Mouse (Mus musculus) hindbrain, embryonic 13.5 days (tissue): ENCODE data around the gene Fam72a. TPM values are rescaled to one million over a fixed set of nuclear protein-coding genes. Genes with fewer than 3 reads are reported as not detected.
"Not testable (repeated sequence)": the region's sequence is repeated elsewhere in the genome, so short reads cannot be mapped to it uniquely, and the experiment has no call there.

Source experiments
- ATAC-seq: fragments of 200-750 bp; cut with Nextera tagmentation; 2 replicates; pipeline ENCODE4 v1.8.0; 2017; ENCODE audit warnings: moderate TSS enrichment; ENCODE audit not compliant: low FRiP score
- H3K27ac ChIP-seq: fragments of 300-500 bp; sonication (generic); 2 replicates; pipeline ENCODE4 v1.5.1; 2015; ENCODE audit warnings: inconsistent platforms, mild to moderate bottlenecking, moderate library complexity
- H3K27me3 ChIP-seq: fragments of 300-500 bp; sonication (generic); 2 replicates; pipeline ENCODE4 v1.6.1; 2015; ENCODE audit warnings: mild to moderate bottlenecking, inconsistent platforms
- H3K36me3 ChIP-seq: fragments of 300-500 bp; sonication (generic); 2 replicates; pipeline ENCODE4 v1.6.1; 2015; ENCODE audit warnings: mild to moderate bottlenecking, inconsistent platforms
- H3K4me1 ChIP-seq: fragments of 300-500 bp; sonication (generic); replicated peaks from 2 replicates; pipeline ENCODE4 v1.6.1; 2015; ENCODE audit warnings: inconsistent platforms
- H3K4me2 ChIP-seq: fragments of 300-500 bp; sonication (generic); 2 replicates; pipeline ENCODE4 v1.6.1; 2015; ENCODE audit warnings: inconsistent platforms, mild to moderate bottlenecking, moderate library complexity
- H3K4me3 ChIP-seq: fragments of 300-500 bp; sonication (generic); 2 replicates; pipeline ENCODE4 v1.5.1; 2015; ENCODE audit warnings: mild to moderate bottlenecking, inconsistent platforms
- H3K9ac ChIP-seq: fragments of 300-500 bp; sonication (generic); 2 replicates; pipeline ENCODE4 v1.6.1; 2015; ENCODE audit warnings: mild to moderate bottlenecking, inconsistent platforms
- H3K9me3 ChIP-seq: fragments of 300-500 bp; sonication (generic); 2 replicates; pipeline ENCODE4 v1.6.1; 2016; ENCODE audit warnings: inconsistent platforms
- WGBS: fragments of 180-500 bp; shearing (Covaris S2); methylation state at CpG from one replicate; pipeline ENCODE4 v1.1.7; 2015; 5-methylcytosine and 5-hydroxymethylcytosine counted together
- microRNA-seq: library from miRNA; unstranded; fragments of <30 nt; microRNA quantifications from one replicate; pipeline ENCODE4, GENCODE M21; 2016
- polyA plus RNA-seq: library from polyadenylated mRNA; unstranded; fragments of >200 nt; fragmentation: Nextera tagmentation; extraction: Ambion mirVana; gene quantifications from 2 replicates; pipeline ENCODE4 v1.2.1, GENCODE M21; 2015

Gene Fam72a
- polyA plus RNA-seq, 1 experiment from 2014 or later, result 1.1 TPM

DNA sequence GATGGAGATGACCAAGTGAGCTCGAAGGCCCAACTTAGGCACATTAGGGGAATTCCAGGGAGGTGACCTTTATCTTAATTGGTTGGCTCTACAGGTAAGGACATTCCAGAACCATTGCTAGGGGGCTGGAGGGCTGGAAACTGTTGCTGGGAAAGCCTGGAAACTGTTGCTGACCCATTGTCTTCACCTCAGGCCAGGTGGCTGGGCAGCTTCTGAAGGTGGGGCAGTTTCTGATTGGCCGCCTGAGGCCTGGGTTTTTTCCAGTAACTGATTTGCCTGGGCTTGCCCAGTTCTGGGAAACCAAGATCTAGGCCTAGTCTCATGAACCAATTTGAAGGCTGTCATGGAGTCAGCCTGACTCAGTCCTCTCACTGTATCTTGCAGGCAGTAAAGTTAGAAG lies 34.4 kb downstream of the Fam72a start:
- 94% methylated on average over 2 of the region's 2 CpGs for WGBS
- Histone ChIP-seq H3K9me3 (no peaks in the 10 kb centered on the region), H3K36me3 (no peaks in the 10 kb centered on the region), H3K9ac (no peak overlapping the region), H3K4me3 (no peak overlapping the region), H3K27me3 (no peaks in the 10 kb centered on the region), H3K4me2 (no peak overlapping the region), H3K27ac (no peak overlapping the region), H3K4me1 (no peaks in the 10 kb centered on the region)
- no peak for ATAC-seq

DNA sequence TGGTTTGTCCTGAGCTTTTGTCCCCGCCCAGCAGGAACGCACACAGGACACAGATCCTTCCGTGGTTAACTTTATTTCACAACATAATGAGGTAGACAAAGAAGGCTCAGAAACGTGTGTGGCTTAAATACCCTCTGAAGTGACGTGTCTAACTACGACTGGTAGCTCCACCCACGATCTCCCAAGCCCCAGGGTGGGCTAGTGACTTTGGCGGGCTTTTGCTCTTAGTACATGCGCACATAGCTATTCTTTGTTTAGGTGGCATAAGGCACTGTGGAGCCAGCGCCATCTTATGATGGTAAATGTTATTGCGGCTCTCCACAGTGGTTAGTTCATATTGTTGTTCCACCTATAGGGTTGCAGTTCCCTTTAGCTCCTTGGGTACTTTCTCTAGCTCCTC lies 38.4 kb downstream of the Fam72a start:
- WGBS, result 32% methylated on average over 11 of the region's 11 CpGs

DNA sequence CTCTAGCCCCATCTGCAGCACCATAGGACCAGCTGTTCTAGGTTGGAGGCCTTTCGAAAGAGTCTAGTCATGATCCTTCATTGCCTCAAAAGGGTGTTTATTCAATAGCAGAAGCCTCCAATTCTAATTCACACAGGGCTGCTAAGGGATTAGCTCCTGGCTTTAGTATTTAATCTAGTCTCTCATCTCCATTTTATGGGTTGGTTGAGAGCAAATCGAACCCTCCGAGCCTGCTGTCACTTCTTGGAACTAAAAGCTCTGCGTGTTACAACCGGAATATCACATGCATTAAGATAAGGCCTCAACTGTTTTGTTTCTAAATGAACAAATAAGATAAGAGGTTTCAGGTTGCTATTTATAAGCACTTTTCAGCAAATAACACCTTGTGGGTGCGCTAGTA lies 42.0 kb downstream of the Fam72a start:
- H3K9me3 ChIP-seq, result no peaks in the 10 kb centered on the region
- no peak for ATAC-seq
- no peaks in the 10 kb centered on the region for H3K4me1 ChIP-seq
- H3K27me3 ChIP-seq, result no peaks in the 10 kb centered on the region
- H3K4me3 ChIP-seq, result no peak overlapping the region
- H3K4me2 ChIP-seq, result no peak overlapping the region
- no peak overlapping the region for H3K9ac ChIP-seq
- no peak overlapping the region for H3K27ac ChIP-seq
- whole genome bisulfite sequencing, result 92% methylated on average over 6 of the region's 6 CpGs
- H3K36me3 ChIP-seq, result no peaks in the 10 kb centered on the region

More for the DNA sequence above, 38.4 kb downstream of the Fam72a start:
- ATAC-seq, result peak; percentile 61
- H3K36me3 ChIP-seq, H3K9me3 ChIP-seq, H3K4me2 ChIP-seq, H3K4me1 ChIP-seq, H3K9ac ChIP-seq, H3K4me3 ChIP-seq, H3K27me3 ChIP-seq, H3K27ac ChIP-seq: not testable (repeated sequence)

DNA sequence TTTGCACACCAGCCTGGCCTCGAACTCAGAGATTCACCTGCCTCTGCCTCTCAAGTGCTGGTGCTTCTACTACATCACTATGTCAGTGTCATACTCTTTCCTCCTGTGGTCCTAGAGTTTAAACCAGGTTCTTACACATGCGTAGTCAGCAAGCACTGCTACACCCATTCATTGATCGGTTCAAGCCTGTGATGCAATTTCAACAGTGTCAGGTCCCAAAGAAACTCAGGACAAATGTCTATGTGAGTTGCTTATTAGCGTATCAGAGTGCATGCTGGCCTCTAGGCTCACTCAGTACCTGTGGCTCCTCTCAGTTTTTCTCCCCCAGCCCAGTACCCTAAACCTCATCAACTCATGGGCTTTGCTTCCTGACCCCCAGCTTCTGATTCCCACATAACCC lies 42.7 kb downstream of the Fam72a start:
- ATAC-seq, result no peak
- Histone ChIP-seq H3K4me3 (no peak overlapping the region), H3K27me3 (no peaks in the 10 kb centered on the region), H3K4me1 (no peaks in the 10 kb centered on the region), H3K36me3 (no peaks in the 10 kb centered on the region), H3K9me3 (no peaks in the 10 kb centered on the region), H3K4me2 (no peak overlapping the region), H3K9ac (no peak overlapping the region), H3K27ac (no peak overlapping the region)
- WGBS, result 93% methylated on average over 4 of the region's 4 CpGs

DNA sequence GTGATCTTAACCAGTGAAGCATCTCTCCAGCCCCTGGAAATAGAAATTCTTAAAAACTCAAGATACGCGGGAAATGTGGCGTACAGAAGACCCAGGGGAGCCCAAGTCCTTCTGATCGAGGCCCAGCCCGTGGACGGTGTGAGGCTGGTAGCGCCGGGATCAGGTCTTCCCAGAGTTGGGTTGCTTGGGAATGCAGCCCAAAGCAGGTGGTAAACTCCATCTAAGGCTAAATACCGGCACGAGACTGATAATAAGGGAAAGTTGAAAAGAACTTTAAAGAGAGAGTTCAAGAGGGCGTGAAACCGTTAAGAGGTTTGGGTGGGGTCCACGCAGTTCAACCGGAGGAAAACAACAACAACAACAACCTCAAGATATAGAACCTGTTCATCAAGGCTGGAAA lies 46.0 kb downstream of the Fam72a start:
- Histone ChIP-seq H3K4me2 (no peak overlapping the region), H3K36me3 (no peaks in the 10 kb centered on the region), H3K9me3 (no peaks in the 10 kb centered on the region), H3K4me3 (no peak overlapping the region), H3K27me3 (no peaks in the 10 kb centered on the region), H3K9ac (no peak overlapping the region), H3K27ac (no peak overlapping the region), H3K4me1 (no peaks in the 10 kb centered on the region)
- 89% methylated on average over 14 of the region's 14 CpGs for WGBS
- no peak for ATAC-seq

DNA sequence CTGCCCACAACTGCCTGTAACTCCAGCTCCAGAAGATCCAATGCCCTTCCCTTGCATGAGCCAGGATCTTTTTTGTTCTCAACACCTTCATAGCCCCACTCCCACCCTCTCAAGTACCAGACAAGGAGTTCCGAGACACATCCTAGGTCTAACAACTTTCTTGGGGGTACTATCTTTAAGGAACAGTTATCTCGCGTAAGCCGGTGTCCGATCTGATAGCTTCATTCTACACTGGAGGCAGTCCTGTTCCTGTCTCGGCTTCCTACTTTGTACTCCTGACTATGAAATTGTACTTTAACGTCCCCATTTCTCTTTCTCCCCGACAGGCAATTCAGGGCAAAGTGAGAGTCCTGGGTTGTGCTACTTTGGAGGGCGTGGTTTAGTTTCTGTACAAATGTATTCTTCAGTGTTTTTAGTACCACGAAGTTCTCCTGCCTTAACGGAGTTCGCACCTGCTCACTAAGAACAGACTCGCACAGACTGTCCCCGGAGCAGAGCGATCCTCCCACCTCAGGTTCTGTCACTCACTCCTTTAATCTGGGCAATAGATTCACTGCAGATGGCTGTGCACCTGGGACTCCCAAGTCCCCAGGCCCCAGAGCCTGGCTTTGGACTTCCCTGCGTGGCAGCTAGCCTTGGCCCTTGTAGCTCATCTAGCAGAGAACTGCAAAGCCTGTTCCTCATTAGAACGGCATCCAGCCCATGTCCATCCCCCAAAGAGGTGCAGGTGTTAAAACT lies 51.4 kb downstream of the Fam72a start:
- Histone ChIP-seq H3K4me2 (no peak overlapping the region), H3K4me1 (no peaks in the 10 kb centered on the region; the same call in 1 of the 2 replicates), H3K36me3 (no peaks in the 10 kb centered on the region), H3K9ac (no peak overlapping the region), H3K4me3 (no peak overlapping the region), H3K27me3 (no peaks in the 10 kb centered on the region), H3K27ac (no peak overlapping the region), H3K9me3 (no peaks in the 10 kb centered on the region)
- WGBS, result 82% methylated on average over 17 of the region's 17 CpGs
- ATAC-seq, result no peak

DNA sequence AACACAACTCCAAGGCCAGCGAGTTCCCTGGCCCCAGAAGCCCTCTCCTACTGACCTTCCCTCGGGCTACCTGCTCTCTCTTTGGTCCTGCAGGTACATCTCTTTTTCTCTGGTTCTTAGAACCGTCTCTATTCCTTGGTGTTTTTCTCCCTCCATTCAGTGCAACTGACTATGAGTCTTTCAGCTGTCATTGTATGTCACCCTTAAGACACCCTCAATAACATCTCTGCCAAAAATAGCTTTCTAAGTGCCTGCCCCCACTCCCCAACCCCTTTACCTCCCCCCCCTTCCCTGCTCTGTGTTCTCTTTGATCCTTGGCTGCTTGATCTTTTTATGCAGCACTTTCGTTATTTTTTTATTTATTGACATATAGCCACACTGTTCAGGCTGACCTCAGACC lies 52.7 kb downstream of the Fam72a start:
- no peaks in the 10 kb centered on the region for H3K27me3 ChIP-seq
- 53% methylated on average over 4 of the region's 4 CpGs for WGBS
- ATAC-seq, result no peak

DNA sequence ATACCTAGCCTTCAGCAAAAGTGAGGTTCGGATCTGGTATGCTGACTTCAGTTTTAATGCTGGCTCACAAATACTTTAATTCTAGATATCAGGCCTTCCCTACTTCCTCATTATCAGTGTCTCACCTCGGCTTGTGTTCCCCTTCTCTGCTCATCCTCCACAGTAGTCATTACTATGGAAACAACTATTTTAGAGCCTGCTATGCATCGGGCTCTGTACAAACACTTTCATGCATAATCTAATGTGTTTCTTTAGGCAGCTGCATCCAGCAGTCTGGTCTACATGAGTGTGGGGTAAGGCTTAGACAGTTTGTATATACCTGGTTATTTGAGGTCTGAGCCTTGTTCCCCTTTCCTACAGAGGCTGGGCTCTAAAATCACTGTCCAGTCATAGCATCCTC lies 55.9 kb downstream of the Fam72a start:
- Histone ChIP-seq H3K4me2 (no peak overlapping the region), H3K27ac (no peak overlapping the region), H3K36me3 (no peaks in the 10 kb centered on the region), H3K27me3 (no peaks in the 10 kb centered on the region), H3K4me1 (peaks cover 4% of the 10 kb centered on the region; the same call in 1 of the 2 replicates), H3K4me3 (no peak overlapping the region), H3K9me3 (no peaks in the 10 kb centered on the region), H3K9ac (no peak overlapping the region)
- no peak for ATAC-seq
- WGBS, result 81% methylated on average over 3 of the region's 3 CpGs

More for the DNA sequence above, 52.7 kb downstream of the Fam72a start:
- Histone ChIP-seq H3K9ac (no peak overlapping the region), H3K9me3 (no peaks in the 10 kb centered on the region), H3K4me2 (no peak overlapping the region), H3K27ac (no peak overlapping the region), H3K36me3 (no peaks in the 10 kb centered on the region), H3K4me1 (no peaks in the 10 kb centered on the region; the same call in 1 of the 2 replicates), H3K4me3 (no peak overlapping the region)

DNA sequence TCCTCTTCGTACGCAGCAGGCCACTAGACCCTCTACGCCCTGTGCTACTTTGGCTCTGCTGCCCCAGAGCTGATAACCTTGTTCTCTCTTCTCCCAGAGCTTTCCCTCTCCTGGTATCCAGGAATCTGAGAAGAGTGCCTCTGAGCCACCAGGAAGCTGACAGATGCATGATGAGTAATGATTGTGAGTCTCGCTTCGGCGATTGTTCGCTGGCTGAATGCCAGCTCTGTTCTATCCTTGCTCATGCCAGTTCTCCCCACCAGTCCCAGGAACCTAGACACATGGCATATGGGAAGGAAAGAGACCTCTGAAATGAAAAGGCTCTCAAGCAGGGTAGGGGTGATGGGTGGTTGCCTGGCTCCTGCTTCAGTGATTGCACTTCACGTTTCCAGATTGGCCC lies 59.1 kb downstream of the Fam72a start:
- Histone ChIP-seq H3K27ac (no peak overlapping the region), H3K4me1 (peaks cover 4% of the 10 kb centered on the region; the same call in 1 of the 2 replicates), H3K4me2 (no peak overlapping the region), H3K9me3 (no peaks in the 10 kb centered on the region), H3K27me3 (no peaks in the 10 kb centered on the region), H3K9ac (no peak overlapping the region), H3K36me3 (no peaks in the 10 kb centered on the region), H3K4me3 (no peak overlapping the region)
- WGBS, result 64% methylated on average over 8 of the region's 8 CpGs
- ATAC-seq, result no peak

Small RNA genes within 50 kb of the gene (microRNA-seq; reads per million reads assigned to microRNA genes)
- not detected for gene Gm24273

Other genes with a start within 250 kb of the Fam72a start
- 0.66 and 0.92 TPM in 2 replicates for gene Ikbke, start 248.3 kb upstream of the Fam72a start, polyA plus RNA-seq
- 16.8 and 17.7 TPM in 2 replicates for gene Srgap2, start 551 bp upstream of the Fam72a start, polyA plus RNA-seq
- gene Avpr1b, start 71.3 kb downstream of the Fam72a start, polyA plus RNA-seq, result not detected in 2 replicates
- 0.10 TPM in 1 of 2 replicates, not detected in the other for gene Ctse, start 110.4 kb downstream of the Fam72a start, polyA plus RNA-seq
- gene Rab7b, start 160.8 kb downstream of the Fam72a start, polyA plus RNA-seq, result 0.79 and 1.2 TPM in 2 replicates
- gene Slc26a9, start 216.1 kb downstream of the Fam72a start, polyA plus RNA-seq, result 0.05 TPM in 1 of 2 replicates, not detected in the other